Mouse (Mus musculus) heart, embryonic 14.5 days (tissue): ENCODE measurements around the gene Tmem8b. TPM values are rescaled to one million over a fixed set of nuclear protein-coding genes. Genes with fewer than 3 reads are reported as not detected.

Experiments used
- ATAC-seq: fragments of 200-750 bp; cut with Nextera tagmentation; 2 replicates; pipeline ENCODE4 v1.8.0; 2017; ENCODE audit warnings: low read depth, moderate TSS enrichment; ENCODE audit not compliant: insufficient number of reproducible peaks, insufficient read depth, low FRiP score
- H3K27ac ChIP-seq, 2 experiments: fragments of 200-500 bp in 1 of 2; fragments of 300-500 bp in 1 of 2; sonication (generic) in 1 of 2; replicated peaks in 1 of 2; 2 replicates each; pipeline ENCODE4 v1.5.1; 2012 to 2014; ENCODE audit warnings: low read depth in 2 of 2, low read length in 2 of 2, control low read depth in 1 of 2, mild to moderate bottlenecking in 1 of 2, mixed read lengths in 1 of 2; ENCODE audit not compliant: control insufficient read depth in 1 of 2, insufficient read depth in 1 of 2
- H3K27me3 ChIP-seq: fragments of 300-500 bp; sonication (generic); 2 replicates; pipeline ENCODE4 v1.6.1; 2014; ENCODE audit warnings: mild to moderate bottlenecking, low read length, control low read depth; ENCODE audit not compliant: control insufficient read depth, insufficient read depth
- H3K36me3 ChIP-seq: fragments of 300-500 bp; sonication (generic); 2 replicates; pipeline ENCODE4 v1.6.1; 2014; ENCODE audit warnings: mild to moderate bottlenecking, control low read depth, low read length, mixed read lengths; ENCODE audit not compliant: control insufficient read depth, insufficient read depth
- H3K4me1 ChIP-seq, 2 experiments: fragments of 200-500 bp in 1 of 2; fragments of 300-500 bp in 1 of 2; sonication (generic) in 1 of 2; 2 replicates each; pipeline ENCODE4 v1.6.1; 2012 to 2014; ENCODE audit warnings: low read length in 2 of 2, control low read depth in 1 of 2, mixed read lengths in 1 of 2; ENCODE audit not compliant: control insufficient read depth in 2 of 2, insufficient read depth in 2 of 2
- H3K4me2 ChIP-seq: fragments of 300-500 bp; sonication (generic); 2 replicates; pipeline ENCODE4 v1.6.1; 2014; ENCODE audit warnings: mild to moderate bottlenecking, low read length
- H3K4me3 ChIP-seq, 2 experiments: fragments of 200-500 bp in 1 of 2; fragments of 300-500 bp in 1 of 2; sonication (generic) in 1 of 2; 2 replicates each; pipeline ENCODE4 v1.5.1; 2012 to 2014; ENCODE audit warnings: low read length in 2 of 2, mild to moderate bottlenecking in 2 of 2, control low read depth in 1 of 2, low read depth in 1 of 2, moderate library complexity in 1 of 2; ENCODE audit not compliant: control insufficient read depth in 1 of 2, insufficient read depth in 1 of 2
- H3K9ac ChIP-seq: fragments of 300-500 bp; sonication (generic); 2 replicates; pipeline ENCODE4 v1.6.1; 2014; ENCODE audit warnings: mild to moderate bottlenecking, low read length
- H3K9me3 ChIP-seq: fragments of 300-500 bp; sonication (generic); 2 replicates; pipeline ENCODE4 v1.6.1; 2016; ENCODE audit warnings: low read length, control low read depth; ENCODE audit not compliant: control insufficient read depth
- WGBS: fragments of 180-500 bp; shearing (Covaris S2); extraction: QIAGEN DNeasy Blood & Tissue Kit; methylation state at CpG from one replicate; pipeline ENCODE4 v1.1.7; 2014; 5-methylcytosine and 5-hydroxymethylcytosine counted together
- polyA plus RNA-seq: library from polyadenylated mRNA; unstranded; fragments of >200 nt; fragmentation: Nextera tagmentation; extraction: Ambion mirVana; gene quantifications from 2 replicates; pipeline ENCODE4 v1.2.1, GENCODE M21; 2014

Gene Tmem8b
- polyA plus RNA-seq = 4.2 and 4.5 TPM in 2 replicates

DNA sequence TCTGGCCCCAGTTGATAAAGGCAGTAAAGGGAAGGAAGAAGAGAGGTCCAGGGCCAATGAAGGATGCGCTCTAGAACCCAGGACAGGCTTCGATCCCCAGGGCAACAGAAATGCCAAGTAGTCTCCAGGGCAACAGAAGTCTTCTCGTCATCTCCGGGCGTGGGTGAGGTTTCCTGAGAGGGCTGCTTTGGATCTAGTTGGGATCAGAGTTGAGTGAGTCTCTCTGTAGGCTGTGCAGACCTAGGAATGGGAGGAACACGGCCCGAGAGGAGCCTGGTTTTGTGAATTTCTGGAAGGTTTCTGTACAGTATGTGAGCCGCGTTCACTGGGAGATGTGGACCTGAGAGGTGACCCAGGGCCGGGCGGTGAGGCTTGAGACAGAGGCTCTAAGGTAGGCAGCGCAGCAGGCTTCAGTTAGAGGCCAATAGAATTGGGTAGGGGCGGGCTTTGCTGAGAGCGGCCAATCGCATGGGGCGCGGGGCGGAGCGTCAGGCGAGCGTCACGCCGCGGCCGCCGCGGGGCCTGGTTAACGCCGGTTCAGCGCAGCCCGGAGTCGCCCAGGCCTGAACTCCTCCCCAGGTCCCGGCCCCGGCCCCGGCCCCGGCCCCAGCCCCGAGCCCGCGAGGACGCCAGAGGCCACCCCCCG lies at the start of gene Tmem8b, which contains the start of gene Fam221b:
Tmem8b (plus strand) TSS at position 190 of the 646 bp plus-strand sequence.
Fam221b (minus strand) TSS at position 364 of the 646 bp plus-strand sequence.
- peak; percentile 89 for ATAC-seq
- no peaks in the 10 kb centered on the region; the same call in 1 of the 2 replicates for H3K36me3 ChIP-seq
- peaks cover 23% of the 10 kb centered on the region for H3K27me3 ChIP-seq
- peak within 1 kb of the TSS; percentile 86 for H3K9ac ChIP-seq
- peak within 1 kb of the TSS; percentile 71 to 73 for H3K4me3 ChIP-seq
- H3K9me3 ChIP-seq = no peaks in the 10 kb centered on the region
- peak within 1 kb of the TSS; percentile 69 for H3K4me2 ChIP-seq
- H3K4me1 ChIP-seq = peaks cover 12 to 26% of the 10 kb centered on the region in 2 experiments
- peak within 1 kb of the TSS in 1 of 2 experiments; percentile 62; a peak in 2 of 4 replicates for H3K27ac ChIP-seq
- WGBS = 1% methylated on average over 28 of the region's 41 CpGs

DNA sequence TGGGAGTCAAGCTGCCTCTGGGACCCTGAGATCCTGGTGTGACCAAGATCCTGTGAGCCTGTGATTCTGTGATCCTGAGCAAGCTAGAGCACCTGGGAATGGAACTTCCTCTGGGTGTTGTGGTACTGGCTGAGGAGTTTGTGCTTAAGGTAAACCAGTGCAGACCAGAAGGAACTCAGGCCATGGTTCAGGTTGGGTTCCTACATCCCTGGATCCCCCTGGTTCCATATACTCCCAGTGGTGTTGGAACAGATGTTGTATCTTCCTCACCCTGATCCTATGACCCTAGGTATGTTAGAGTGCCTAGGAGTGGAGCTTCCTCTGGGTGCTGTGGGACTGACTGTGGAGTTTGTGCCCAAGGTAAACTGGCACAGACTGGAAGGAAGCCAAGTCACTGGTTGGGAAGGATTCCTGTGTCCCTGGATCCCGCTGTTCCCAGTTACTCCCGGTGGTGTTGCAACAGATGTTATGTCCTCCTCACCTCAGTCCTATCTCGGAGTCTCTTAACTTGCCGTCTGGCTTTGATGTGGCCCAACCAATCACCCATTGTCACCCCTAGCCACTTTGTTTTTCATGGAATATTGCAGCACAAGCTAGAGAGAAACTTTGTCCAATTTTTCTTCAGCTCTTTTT lies 48.5 kb upstream of the Tmem8b start:
- H3K4me1 ChIP-seq = no peaks in the 10 kb centered on the region
- ATAC-seq = no peak
- no peak overlapping the region for H3K4me3 ChIP-seq
- 70% methylated on average over 4 of the region's 4 CpGs for WGBS
- no peaks in the 10 kb centered on the region for H3K27me3 ChIP-seq
- peaks cover 7% of the 10 kb centered on the region for H3K9me3 ChIP-seq
- H3K9ac ChIP-seq = no peak overlapping the region
- no peak overlapping the region for H3K4me2 ChIP-seq
- H3K36me3 ChIP-seq = no peaks in the 10 kb centered on the region
- H3K27ac ChIP-seq = no peak overlapping the region

DNA sequence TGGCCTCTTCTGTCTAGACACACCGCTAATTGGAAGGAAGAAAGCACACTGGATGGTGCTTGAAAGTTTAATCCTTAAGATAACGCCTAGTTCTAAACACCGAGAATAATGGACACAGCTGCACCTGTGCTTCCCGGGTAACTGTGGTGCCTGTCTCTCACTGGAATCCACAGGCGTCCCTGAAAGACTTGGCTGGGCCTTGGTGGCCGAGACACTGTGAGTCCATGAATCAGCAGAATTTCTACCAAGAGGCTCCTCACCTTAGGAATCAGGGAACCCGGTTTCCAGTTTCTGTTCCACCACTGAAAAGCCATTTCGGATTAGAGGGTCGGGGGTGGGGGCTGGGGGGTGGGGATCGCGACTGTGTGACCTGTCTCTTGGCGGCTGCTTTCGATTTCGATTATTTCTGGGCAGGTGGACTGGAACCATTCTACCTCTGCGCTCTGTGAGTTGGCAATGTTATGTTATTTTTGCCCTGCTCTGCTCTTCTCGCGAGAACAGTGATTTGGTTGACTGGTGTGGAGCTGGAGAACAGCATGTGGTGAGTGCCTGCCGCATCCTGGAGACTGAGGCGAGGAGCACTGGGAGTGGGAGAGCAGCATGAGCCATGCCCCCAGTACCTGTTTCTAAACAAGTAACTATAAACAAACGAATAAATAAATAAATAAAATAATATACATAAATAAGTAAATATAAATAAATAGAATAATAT lies 39.5 kb upstream of the Tmem8b start:
- Histone ChIP-seq H3K4me2 (peak overlapping the region; percentile 45), H3K4me1 (peaks cover 21 to 22% of the 10 kb centered on the region in 2 experiments), H3K27ac (no peak overlapping the region), H3K4me3 (no peak overlapping the region), H3K27me3 (no peaks in the 10 kb centered on the region), H3K9ac (peak overlapping the region; percentile 46; the same call in 1 of the 2 replicates), H3K36me3 (no peaks in the 10 kb centered on the region), H3K9me3 (peaks cover 17% of the 10 kb centered on the region)
- 45% methylated on average over 20 of the region's 20 CpGs for WGBS
- no peak for ATAC-seq

DNA sequence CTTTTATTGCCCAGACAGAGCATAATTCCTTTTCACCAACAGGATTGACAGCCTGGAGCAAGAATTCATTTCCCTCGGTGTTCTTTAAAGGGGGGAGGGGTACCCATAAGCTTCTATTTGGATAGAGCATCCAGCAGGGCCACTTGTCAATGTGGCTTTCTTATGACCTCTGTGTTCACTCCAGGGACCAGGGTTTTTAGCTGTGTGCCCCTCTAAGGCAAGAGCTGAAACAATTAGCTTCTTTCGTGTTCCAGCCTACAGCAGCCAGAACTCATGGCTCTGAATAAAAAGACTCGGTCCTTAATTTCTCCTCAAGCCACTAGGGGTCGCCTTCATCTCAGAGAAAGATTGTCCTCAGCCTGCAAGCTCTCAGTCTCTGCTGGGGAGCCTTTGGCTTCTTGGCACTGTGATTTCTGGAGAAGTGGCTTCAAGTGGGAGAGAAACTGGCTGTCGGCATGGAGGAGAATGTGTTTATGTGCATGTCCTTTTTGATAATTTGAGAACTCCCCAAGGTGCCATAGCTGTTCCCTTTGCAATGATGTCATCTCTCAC lies 38.7 kb upstream of the Tmem8b start:
- Histone ChIP-seq H3K4me2 (peak overlapping the region; percentile 47), H3K9ac (no peak overlapping the region), H3K27me3 (no peaks in the 10 kb centered on the region), H3K9me3 (peaks cover 11% of the 10 kb centered on the region), H3K4me3 (0 out of 4 replicates have a peak overlapping the region, but pooled peaks of 1 of the 2 experiments have one; percentile 1), H3K36me3 (no peaks in the 10 kb centered on the region), H3K27ac (peak overlapping the region in 1 of 2 experiments; percentile 80; a peak in 1 of 4 replicates), H3K4me1 (peaks cover 22 to 25% of the 10 kb centered on the region in 2 experiments)
- WGBS = 9% methylated on average over 5 of the region's 5 CpGs
- ATAC-seq = no peak; the same call in 1 of the 2 replicates

DNA sequence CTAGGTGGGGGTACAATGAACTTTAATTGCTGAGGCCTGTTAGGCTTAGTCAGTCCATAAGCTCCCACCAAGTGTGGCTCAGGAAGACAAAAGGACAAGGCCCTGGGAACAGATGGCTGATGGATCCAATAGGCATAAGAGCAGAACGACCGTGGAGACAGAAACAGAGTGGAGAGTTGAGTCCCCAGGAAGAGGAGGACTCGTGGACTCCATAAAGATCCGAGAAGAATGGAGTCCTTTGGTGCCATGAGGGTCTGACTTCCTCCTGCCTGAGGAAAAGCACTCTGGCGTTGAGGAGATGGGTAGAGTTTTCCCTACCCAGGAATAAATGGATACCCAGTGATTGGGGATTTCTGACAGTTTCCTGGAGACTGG lies 38.1 kb upstream of the Tmem8b start:
- no peak for ATAC-seq
- no peaks in the 10 kb centered on the region for H3K27me3 ChIP-seq

DNA sequence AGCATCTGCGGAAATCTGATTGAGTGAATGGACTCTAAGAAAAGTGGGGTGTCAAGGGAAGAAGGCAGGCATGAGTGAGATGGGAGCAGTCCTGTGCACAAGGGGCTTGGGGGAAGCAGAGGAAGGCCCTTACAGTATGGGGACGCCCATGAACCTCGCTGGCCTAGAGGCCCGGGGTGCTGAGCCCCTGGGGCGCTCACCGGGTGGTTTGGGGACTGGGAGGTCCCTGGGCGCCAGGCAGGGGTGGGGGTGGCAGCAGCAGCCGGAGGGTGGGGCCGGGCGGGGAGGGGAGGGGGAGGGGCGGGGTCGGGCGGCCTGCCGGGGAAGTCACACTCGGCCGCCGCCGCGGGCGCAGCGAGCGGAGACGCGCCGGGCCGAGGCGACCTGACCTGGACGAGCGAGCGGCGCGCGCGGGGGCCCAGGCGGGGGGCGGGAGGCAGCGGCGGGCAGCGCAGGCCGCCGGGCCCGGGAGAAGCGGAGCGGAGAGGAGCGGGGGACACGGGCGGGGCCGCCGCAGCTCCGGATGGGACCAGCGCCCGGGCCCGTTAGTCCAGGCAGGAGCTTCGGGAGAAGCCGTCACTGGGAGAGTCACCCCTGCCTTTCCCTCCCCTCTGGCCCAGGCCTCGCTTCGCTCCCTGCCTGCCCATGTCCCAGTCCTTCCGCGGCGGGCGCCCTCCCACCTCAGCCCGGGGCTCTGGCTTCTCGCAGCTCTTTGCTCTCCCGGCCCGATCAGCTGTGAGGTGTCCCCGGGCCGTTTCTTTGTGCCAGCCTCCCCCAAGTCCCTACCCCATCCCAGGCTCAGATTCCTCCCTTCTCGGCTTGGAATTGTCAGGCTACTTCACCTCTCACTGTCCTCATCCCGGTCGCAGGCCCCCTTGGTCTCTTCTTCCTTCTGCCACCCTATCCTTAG lies 37.5 kb upstream of the Tmem8b start, which contains the start of gene Npr2:
Npr2 (plus strand) TSS at position 890 of the 910 bp plus-strand sequence.
- 3% methylated on average over 24 of the region's 70 CpGs for WGBS
- peak within 1 kb of the TSS; percentile 94 for H3K9ac ChIP-seq
- 0 out of 2 replicates have a peak, but pooled peaks cover 3% of the 10 kb centered on the region for H3K9me3 ChIP-seq
- peak within 1 kb of the TSS; percentile 88 for H3K4me2 ChIP-seq
- ATAC-seq = peak; percentile 32
- no peaks in the 10 kb centered on the region for H3K27me3 ChIP-seq
- H3K4me1 ChIP-seq = peaks cover 25 to 33% of the 10 kb centered on the region in 2 experiments
- H3K27ac ChIP-seq = peak within 1 kb of the TSS; percentile 53 to 80; a peak in 3 of 4 replicates
- H3K36me3 ChIP-seq = no peaks in the 10 kb centered on the region
- H3K4me3 ChIP-seq = peak within 1 kb of the TSS; percentile 63 to 68

More for the DNA sequence above, 38.1 kb upstream of the Tmem8b start:
- Histone ChIP-seq H3K4me2 (peak overlapping the region; percentile 88), H3K9me3 (peaks cover 6% of the 10 kb centered on the region; the same call in 1 of the 2 replicates), H3K36me3 (no peaks in the 10 kb centered on the region), H3K27ac (peak overlapping the region; percentile 4 to 80; a peak in 3 of 4 replicates), H3K4me3 (peak overlapping the region; percentile 18 to 68; a peak in 2 of 4 replicates), H3K9ac (no peak overlapping the region), H3K4me1 (peaks cover 23 to 31% of the 10 kb centered on the region in 2 experiments)
- 27% methylated on average over 5 of the region's 5 CpGs for WGBS
